Mouse (Mus musculus) thymus, postnatal 4 days (tissue): ENCODE data around the gene Sec1.

Experiments used
- DNase-seq: peaks from one replicate; pipeline ENCODE4 v3.0.0; 2021

Gene Sec1

DNA sequence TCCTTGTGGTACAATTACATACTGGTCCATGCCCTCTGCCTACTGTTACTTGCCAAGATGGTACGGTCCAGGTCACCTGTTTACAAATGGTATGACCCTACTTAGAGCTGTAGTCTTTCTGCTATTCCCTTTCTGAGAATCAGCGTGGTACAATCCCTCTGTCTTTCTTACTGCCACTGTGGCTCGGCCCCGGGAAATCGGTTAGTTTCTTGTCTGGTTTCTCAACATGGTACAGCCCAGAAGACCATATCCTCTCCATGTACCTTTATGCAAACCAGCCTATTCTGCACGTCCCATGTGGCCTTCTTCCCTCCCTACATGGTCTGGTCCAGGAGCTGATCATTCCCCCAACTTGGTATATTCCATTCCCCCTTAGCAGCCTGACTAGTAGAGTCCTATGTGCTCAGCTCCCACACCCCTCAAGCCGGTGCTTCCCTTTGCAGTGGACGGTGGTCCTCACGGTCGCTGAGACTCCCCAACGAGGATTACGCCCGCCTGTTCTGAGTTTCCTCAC is 9.9 kb upstream of the Sec1 start:
- DNase-seq, result peak; percentile 67

DNA sequence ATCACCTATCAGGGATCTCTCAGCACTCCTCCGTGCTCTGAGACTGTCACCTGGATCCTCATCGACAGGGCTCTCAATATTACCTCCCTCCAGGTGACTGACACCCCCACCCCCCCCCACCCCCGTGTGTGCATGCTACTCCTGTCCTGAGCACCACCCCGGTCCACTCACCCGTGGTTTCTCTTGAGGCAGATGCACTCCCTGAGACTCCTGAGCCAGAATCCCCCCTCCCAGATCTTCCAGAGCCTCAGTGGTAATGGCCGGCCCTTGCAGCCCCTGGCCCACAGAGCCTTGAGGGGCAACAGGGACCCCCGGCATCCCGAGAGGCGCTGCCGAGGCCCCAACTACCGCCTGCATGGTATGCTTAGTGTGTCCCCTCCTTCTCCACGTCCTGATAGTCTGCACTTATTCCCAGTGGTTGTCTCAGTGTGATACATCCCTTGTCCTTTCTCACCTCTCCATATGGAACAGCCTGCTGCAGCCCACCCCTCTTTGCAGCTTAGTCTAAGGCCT is 9.4 kb upstream of the Sec1 start:
- peak; percentile 50 for DNase-seq

DNA sequence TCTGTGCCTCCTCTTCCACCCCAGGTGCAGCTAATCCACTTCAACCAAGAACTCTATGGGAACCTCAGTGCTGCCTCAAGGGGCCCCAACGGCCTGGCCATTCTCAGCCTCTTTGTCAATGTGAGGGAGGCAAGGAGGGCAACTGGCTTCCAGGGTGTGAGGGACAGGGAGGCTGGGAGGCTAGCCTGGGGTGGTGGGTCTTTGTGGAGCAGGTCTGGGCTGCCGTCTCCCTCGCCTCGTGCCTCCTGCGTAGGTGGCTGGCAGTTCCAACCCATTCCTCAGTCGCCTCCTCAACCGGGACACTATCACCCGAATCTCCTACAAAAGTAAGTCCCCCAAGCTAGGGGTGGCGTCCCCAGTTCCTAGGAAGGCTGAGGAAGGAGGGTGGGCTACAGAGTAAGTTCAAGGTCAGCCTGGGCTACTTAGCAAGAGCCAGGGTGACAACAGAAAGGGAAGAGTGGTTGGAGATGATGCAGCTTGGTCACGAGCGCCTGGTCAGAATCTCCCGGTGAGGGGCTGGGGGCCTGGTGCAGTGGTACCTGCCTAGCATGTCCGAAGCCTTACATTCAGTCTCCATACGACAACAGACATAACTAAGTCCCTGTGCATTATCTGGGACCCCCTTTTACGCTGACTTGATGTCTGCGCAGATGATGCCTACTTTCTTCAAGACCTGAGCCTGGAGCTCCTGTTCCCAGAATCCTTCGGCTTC is 8.8 kb upstream of the Sec1 start:
- peak; percentile 27 for DNase-seq

DNA sequence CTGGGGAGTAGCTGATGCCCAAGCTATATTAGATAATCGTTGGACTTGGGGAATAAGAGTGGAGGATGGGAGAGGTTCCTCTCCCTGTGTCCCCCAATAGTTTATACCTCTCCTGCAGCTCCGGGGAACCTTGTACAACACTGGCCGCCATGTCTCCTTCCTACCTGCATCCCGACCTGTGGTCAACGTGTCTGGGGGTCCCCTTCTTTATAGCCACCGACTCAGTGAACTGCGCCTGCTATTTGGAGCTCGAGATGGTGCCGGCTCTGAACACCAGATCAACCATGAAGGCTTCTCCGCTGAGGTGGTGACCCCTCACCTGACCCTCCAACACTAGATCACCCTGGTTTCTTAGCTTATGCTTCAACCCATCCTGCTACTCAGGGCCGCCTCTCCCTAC is 8.1 kb upstream of the Sec1 start:
- no peak for DNase-seq

DNA sequence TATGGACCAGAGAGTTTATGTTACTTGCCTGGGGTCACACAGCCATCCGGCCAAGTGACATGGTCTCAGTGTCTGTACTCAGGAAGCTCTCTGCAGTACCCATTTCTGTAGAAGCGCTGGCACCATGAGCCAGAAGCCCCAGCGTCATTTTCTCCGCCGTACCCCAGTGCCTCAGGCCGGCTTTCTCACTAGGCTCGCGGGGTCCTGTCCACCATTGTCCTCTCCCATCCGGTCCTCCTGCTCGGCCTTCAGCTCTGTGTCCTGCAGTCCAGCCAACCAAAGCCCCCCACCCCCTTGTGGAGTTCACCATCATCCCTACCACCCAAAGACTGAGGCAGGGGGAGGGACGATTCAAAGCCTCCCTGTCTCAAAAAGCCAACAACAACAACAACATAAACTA is 7.4 kb upstream of the Sec1 start:
- DNase-seq, result no peak

DNA sequence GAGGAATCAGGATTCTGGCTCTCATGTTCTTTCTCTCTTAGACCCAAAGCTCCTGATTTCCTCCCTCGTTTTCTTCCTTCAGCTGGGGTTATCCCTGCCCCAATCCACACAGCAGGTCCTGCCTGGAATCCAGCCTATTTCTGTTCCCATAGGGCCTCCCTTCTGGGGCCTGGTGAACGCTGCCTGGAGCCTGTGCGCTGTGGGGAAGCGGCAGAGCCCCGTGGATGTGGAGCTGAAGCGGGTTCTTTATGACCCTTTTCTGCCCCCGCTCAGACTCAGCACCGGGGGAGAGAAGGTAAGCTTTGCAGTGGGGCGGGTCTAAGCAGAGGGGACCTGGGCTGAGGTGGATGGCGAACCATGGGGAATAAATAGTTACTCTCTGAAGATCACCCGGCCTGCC is 6.9 kb upstream of the Sec1 start:
- DNase-seq, result no peak

DNA sequence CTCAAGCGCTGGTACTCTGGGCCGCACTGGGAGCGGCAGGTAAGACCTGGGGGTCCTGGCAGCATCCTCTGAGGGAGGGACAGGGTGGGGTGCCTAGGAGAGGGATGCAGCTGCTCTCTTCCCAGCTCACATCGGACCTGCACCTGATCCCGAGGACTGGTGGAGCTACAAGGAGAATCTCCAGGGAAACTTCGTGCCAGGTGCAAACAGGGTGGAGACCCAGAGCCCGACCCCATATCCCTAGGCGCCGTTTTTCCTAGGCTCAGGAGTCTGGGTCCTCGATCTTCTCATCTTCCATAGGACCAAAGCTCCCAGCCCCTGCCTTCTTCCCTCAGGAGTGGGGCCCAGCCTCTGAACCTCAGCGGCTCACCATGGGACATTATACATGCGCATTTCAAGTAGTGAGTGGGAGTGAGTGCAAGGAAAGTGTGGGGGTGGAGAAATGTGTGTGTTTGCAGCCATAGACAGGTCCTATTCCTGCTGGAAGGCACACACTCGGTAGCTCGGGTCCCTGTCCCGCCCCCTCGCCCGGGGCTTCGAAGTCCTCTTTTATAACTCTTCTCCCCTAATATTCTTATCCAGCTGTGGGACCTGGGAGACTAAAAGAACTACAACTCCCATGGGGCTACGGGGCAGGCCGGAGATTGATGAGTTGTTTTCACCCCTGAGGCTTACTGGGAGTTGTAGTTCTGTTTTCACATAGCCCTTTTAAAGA is 6.3 kb upstream of the Sec1 start:
- peak; percentile 76 for DNase-seq

DNA sequence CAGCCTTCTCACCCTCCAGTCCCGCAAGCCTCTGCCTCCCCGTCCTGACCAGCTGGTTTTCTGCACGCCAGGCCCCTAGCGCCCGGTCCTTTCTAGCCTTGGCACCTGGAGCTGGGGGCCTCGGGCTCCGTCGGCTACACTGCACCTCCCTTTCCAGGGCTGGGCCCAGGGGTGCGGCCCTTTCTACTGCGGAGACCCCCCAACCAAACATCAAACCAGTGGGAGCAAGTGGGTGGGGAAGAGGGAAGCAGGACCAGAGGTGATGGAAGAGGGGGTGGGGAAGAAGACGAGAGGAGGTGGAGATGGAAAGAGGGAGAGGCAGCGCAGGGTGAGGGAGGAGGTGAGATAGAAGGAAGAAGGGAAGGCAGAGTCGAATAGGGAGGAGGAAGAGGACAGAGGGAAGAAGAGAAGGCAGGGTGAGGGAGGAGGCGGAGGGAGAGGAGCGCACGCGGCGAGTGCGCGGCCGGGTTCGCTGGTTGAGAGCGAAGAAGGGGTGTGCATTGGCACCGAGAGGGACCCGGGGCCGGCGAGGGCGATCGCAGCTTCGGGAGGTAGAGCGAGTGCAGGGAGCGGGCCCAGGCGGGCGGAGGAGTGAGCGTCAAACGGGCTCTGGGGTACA is 5.4 kb upstream of the Sec1 start, which contains the start of gene Car11:
Car11 (plus strand) TSS at position 321 of the 619 bp plus-strand sequence.
- DNase-seq, result peak; percentile 66

DNA sequence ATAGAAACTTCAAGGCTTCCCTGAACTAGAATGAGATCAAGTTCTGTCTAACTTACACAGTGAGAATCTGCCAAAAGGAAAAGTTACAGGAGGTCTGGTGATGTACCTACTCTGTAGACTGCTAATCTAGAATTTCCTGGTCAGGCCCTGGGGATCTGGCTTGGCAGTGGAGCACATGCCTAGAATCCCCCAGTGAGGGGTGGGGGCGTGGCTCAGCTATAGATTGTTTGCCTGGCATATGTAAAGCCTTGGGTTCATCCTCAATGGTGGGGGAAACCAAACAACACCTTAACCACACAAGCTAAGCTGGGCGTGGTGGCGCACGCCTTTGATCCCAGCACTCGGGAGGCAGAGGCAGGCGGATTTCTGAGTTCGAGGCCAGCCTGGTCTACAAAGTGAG is 3.7 kb upstream of the Sec1 start:
- DNase-seq, result peak; percentile 24

DNA sequence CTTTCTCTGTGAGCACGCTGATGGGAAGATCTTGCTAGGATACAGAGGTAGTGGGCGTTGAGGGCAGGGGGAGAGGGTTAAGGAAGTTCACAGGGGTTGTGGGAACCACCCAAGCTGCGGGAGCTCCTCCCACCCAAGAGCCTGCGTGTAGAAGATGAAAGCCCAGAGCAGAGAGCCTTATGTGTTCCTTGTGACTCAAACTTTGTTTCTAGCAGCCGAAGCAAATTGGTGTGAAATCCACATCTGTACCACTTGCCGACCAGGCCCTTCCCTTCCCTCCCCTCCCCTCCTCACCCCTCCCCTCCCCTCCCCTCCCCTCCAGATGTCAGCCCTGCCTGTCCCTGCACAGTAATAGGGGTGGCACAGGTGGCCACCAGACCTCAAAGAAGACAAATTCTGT is 896 bp upstream of the Sec1 start:
- peak; percentile 57 for DNase-seq

DNA sequence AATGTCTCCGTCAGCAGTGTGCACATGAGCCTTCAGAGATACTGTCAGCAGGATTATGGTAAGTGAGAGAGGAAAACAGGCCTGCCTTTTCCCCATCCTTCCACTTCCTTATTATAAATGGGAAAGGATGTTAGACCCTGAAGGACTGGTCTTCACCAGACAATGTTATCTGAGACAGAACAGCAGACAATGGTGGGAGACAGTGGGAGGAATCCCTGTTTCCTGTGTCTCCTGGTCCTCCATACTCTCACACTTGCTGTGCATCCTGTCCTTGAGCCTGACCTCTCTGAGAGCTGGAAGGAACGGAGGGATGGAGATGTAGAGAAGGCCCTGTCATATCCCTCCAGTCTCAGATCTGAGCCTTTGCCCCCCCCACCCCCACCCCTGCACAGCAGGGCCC is 1.8 kb downstream of the Sec1 start:
- DNase-seq, result no peak

DNA sequence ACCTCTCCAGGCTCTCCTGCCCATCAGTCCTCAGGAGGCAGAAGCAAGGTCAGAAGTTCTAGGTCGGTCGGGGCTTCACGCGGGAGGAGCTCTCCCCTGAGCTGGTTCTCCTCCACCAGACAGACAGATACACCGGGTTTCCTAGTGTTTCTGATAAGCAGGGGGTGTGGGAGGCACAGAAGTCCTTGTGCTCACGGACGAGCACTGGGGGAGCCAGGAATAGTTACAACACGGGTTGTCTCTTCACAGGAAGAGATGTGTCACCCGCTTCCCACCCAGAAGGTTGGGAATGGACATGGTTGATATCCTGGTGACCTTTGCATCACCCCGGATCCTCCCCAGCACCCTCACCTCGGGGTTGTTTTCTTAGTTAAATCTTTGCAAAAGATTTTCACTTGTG is 4.4 kb downstream of the Sec1 start:
- DNase-seq, result no peak

DNA sequence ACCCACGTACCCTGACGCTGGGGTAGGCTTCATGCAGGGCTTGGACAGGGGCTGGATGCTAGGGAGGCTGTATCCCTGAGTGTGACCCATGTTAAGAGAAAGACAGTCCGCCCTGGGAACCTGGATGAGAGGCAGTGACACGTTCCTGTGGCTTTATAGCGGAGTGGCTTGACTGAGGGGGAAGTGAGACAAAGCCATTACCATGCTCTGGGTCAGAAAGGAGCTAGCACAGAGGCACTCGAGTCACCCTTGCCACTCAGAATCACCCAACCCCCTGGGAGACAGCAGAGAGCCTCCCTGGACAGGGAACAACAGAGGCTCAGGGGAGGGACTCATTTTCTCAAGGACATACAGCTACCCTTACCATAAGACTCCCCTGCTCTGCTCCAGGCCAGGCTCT is 5.1 kb downstream of the Sec1 start:
- no peak for DNase-seq

DNA sequence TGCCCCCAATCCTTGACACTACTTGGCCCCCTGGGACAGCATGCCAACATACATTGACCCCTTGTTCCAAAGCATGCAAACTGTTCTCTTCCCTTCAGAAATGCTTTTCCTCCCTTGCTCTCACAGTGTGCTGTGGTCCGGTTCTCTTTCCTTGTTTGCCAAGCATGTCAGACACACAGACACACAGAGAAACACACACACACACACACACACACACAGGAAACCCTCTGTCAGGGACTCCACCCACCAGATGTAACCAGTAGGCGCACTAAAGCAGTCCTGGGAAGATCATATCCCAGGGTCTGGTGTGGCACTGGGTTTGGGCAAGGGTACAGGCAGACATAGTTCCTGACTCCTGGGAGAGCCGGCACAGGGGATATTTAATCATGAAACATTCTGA is 7.4 kb downstream of the Sec1 start:
- DNase-seq, result no peak

DNA sequence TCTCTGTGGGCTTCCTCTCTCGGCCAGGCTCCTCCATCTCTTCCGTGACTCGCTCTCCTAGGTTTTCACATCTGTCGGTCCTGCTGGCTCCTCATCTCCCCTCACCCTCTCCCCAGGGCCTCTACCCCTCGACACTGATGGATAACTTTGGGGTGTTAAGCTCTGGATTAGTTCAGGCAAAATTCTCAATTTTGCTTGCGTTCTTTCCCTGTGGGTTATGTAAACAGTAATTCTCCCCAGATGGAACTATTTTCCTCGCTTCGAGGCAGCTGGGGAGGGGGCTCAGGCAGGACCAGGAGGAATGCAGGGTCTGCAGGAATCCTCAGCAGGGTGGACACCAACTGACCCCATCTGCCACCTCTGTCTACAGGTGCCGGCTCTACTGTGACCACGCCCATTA is 8.4 kb downstream of the Sec1 start:
- no peak for DNase-seq

DNA sequence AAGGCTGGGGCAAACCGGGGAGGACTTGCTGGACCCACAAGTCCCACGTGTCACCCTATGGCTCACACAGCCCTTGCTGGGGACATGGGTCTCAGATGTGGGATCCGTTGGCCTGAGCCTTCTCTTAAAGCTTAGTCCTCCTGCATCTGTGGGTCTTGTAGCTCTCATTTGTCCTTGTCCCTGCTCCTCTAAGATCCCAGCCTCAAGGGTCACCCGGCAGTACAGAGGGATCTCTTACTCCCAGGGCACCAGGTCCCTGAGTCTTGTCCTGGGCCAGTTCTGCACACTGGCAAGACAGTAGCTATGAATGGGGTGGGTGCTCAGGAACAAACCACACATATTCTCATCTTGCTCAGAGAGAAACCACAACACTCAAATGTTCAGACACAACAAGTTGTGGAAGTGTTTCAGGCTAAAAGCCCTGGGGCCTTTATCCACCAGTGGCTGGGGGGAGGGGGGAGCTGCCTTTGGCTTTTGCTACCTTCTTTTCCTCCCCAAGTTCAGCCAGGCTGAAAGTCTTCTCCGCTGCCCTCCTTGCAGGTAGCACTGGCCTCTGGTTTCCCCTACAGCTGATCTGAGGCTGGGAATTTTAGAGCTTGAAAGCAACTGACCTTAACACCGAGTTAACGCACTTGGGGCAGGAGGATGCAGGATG is 10.7 kb downstream of the Sec1 start, which contains the start of gene Ntn5:
Ntn5 (plus strand) TSS at position 627 of the 655 bp plus-strand sequence.
- peak; percentile 57 for DNase-seq

DNA sequence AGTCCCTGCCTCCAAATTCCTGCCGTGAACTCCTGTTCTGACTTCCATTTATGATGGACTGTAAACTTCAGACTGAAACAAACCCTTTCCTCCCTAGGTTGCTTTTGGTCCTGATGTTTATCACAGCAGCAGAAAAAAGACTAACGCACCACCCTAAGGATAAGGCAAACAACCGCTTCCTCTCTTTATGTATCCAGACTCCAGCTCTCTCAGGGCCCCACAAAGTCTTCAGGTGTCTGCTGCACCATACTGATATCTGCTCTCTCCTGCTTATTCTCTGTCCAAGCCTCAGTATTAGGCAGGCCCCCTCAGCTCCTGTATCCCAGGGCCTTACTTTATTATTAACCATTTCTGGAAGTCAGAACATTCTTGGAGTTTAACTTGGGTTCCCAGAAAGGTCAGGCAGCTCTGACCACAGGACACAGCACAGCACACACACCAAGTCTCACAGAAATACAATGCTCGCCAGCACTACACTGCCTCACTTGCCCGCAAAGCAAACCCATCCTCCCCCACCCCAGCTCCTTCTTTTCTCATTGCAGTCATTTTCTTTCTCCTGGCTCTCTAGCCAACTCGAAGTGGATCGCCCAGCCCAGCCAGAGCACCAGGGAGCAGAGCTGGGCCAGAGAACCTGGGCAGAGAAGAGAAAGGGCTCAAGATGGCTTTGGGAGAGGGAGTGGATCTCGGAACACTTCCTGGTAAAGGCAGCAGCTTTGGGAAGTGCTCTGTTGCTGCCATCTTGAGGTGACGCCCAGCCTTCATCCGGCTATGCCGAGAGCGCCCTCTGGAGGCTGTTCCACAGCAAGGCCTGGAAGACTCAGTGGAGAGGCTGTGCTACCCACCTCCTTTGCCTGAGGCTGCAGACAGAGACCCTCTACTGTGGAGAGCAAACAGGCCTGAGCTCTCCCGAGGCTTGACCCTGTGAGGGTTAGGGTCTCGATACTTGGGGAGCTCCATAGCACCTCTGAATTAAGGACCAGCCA is 11.8 kb downstream of the Sec1 start:
- peak; percentile 95 for DNase-seq

DNA sequence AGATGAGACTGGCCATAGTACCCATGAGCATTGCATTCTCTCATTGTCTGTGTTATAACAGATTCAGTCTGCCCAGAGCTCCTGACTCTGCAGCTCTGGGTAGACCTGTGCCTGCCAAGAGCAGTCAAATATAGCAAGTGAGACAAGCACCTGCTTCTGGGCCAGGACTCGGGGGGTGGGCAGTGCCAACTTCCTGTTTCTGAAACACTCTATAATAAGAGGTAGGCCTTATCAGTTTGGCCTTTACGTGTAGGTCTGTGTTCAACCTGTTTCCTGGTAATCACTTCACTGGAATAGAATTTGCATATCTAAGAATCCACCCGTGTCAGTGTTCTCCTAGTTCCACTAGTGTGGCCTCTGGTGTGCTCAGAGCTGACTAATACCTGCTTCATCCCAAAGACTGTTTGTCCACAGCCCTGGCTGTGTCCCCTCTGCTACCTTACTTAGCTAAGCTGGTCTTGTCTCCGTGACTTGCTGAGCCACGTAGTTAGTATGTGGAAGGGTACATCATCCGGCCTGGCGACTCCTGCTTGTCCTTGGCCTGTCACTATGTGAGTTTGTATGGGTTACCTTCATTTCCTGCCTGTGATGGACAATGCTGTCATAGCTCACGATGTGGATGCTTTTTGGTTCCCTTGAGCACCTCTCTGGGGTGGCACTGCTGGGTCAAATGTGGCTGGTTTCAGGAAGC is 13.0 kb downstream of the Sec1 start:
- DNase-seq, result peak; percentile 32

DNA sequence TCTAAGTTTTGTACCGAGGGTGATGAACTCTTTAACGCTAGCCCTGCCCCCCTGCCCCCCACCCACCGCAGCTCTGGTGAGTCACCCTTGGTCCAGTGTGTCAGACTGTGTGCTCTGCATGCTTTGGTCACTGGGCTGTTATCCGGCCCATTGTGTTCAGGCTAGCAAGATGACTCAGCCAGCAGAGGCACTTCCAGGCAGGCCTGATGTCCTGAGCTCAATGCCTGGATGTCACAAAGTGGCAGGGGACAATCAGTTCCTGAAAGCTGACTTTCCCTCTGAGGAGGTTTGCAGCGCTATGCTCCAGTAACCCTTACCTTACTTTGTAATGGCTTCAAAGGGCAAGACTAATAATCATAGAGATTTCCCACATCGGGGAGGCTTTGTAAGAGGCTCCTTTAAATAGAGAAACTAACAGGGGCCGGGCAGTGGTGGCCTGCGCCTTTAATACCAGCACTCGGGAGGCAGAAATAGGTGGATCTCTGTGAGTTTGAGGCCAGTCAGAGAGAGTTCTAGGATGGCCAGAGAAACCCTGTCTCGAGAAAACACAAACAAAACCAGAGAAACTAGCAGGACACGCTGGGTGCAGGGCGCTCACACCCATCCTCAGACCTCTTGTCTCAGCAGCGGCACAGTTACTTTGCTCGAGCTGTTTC is 14.1 kb downstream of the Sec1 start:
- DNase-seq, result no peak

DNA sequence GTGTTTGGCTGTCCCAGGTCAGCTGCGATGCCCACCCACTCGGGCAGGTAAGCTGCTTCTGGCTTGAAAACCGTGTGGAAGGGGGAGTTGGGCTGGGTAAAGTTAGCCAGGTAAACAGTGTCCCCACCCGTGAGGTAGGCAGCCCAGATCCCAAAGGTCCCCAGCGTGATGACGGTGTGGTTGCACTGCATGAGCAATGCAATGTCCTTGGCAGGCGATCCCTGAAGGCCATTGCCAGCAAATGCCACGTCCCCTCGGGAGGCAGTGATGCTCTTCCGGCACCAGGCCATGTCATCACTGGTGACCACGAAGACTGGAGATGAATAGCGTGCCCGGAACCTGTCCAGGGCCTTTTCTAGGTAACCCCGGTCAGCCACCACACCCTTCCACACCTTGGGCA is 15.7 kb downstream of the Sec1 start:
- DNase-seq, result no peak
